Mouse (Mus musculus) megakaryocyte, embryonic 14.5 days (primary cell): ENCODE data around the gene Cdt1. TPM values are rescaled to one million over a fixed set of nuclear protein-coding genes. Genes with fewer than 3 reads are reported as not detected.
A peak's percentile ranks its signal among the peaks of the same experiment; 100 is the strongest.
"Not testable (repeated sequence)": the region's sequence is repeated elsewhere in the genome, so short reads cannot be mapped to it uniquely, and the experiment has no call there.

Source experiments
- H3K27me3 ChIP-seq: replicated peaks from 2 replicates; pipeline ENCODE3; 2012; ENCODE audit warnings: inconsistent platforms
- H3K36me3 ChIP-seq: replicated peaks from 2 replicates; pipeline ENCODE3; 2012; ENCODE audit warnings: low read length, inconsistent platforms, mixed read lengths
- H3K4me1 ChIP-seq: 2 replicates; pipeline ENCODE4 v1.6.1; 2012; ENCODE audit warnings: inconsistent platforms
- H3K4me3 ChIP-seq: replicated peaks from 2 replicates; pipeline ENCODE3; 2012; ENCODE audit warnings: moderate library complexity, mild to moderate bottlenecking, inconsistent platforms
- H3K9me3 ChIP-seq: 2 replicates; pipeline ENCODE4 v1.6.1; 2012; ENCODE audit warnings: inconsistent platforms
- FLI1 ChIP-seq: IDR thresholded peaks from 2 replicates; pipeline ENCODE4 v1.6.1; 2012; ENCODE audit warnings: low read length, inconsistent platforms, mixed read lengths
- GATA1 ChIP-seq: IDR thresholded peaks from 3 replicates; pipeline ENCODE4 v1.6.1; 2012; ENCODE audit warnings: mixed read lengths, low read length, inconsistent platforms, borderline replicate concordance
- polyA plus RNA-seq: library from polyadenylated mRNA; stranded (reverse); fragments of >175 nt; gene quantifications from 2 replicates; pipeline ENCODE4 v1.2.3, GENCODE M21; 2012; ENCODE audit warnings: low replicate concordance; ENCODE audit not compliant: insufficient read depth

Cdt1 gene
- polyA plus RNA-seq, 1 experiment, result 68.9 TPM

DNA sequence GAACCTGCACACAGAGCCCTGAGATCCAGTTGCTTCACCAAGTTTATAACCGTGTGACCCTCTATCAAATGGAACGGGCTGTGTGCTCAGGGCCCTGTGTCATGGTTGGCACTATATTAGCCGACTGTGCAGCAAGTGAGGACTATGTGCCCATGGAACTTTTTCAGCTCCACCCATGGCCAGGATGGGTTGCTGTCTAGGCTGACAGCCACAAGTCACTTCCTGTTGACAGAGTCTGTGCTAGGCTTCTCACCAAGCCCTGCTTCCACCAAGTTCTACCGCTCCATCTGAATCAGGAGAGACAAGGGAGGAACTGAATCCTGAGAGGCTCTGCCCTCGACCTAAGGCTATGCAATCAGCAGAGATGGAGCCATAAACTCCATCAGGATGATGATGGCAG, 6.6 kb upstream of the Cdt1 start:
- Histone ChIP-seq H3K36me3 (no peaks in the 10 kb centered on the region), H3K4me3 (peak overlapping the region; percentile 64)
- no peak for TF ChIP-seq FLI1
- no peak for TF ChIP-seq GATA1

DNA sequence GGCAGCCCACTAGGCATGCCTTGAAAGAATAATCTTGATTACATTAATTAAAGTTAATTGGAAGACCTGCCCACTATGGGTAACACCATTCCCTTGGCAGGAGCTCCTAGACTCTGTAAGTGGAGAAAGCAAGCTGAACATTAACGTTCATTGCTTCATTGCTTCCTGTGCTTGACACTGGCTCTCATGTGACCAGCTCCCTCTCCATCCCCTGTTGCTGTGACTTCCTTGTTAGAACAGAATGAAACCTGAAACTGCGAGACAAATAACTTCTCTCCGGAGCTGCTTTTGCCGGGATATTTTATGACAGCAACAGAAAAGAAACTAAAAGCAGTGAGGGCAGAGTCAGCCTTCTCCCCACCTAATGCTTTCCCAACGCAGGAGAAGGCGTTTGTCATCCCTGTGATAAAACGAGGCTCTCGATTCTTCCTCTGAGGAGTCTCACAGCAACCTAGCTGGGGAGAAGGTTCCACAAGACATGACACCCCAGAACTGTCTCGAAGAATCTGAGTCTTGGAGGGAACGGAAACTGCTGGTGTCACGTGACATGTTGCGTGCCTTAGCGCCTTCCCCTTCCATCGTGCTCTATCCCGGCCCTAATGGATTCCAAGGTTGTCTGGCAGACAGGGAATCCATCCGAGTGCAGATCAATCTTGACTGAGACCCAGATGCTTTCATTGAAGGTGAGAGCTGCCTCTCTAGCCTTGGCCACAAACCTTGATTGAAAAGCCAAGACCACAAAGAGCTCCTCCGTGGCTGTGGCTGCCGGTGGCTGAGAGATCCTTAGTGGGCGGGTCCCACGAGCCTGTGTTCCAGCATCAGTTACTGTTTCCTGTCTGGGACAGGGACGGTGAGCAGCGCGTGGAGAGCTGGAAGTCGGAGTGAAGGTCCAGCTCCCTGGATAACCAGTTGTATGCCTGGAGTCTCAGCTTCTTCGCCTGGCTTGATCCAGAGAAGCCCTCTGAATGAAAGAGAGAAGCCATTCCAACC, 3.2 kb upstream of the Cdt1 start:
- peaks cover 60% of the 10 kb centered on the region for H3K4me1 ChIP-seq
- peak overlapping the region; percentile 11 for H3K4me3 ChIP-seq
- H3K9me3 ChIP-seq, result no peaks in the 10 kb centered on the region
- TF ChIP-seq FLI1, result no peak
- TF ChIP-seq GATA1, result no peak
- peaks cover 6% of the 10 kb centered on the region for H3K36me3 ChIP-seq
- no peaks in the 10 kb centered on the region for H3K27me3 ChIP-seq

More for the DNA sequence above, 6.6 kb upstream of the Cdt1 start:
- H3K4me1 ChIP-seq, result peaks cover 67% of the 10 kb centered on the region
- H3K9me3 ChIP-seq, result no peaks in the 10 kb centered on the region
- no peaks in the 10 kb centered on the region for H3K27me3 ChIP-seq

DNA sequence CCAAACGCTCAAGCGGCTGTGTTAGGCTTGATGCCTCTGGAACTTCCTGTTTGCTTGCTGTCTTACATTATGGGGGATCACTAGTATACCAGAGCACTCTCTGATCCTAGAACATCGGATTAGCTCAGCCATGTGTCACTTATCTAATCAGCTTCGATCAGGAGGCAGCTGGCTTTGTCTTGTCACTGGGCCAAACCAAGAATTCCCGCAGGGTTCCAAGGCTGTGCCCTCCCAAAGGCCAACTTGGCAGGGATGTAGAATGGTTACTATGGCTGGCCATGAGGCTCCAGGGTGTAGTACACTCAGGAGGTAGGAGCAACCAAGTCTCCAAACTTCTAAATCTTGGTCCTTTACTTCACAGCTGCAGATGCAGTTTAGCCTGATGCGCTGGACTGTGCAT, 1.0 kb upstream of the Cdt1 start:
- peak overlapping the region; percentile 97 for H3K4me3 ChIP-seq
- H3K27me3 ChIP-seq, result no peaks in the 10 kb centered on the region
- no peaks in the 10 kb centered on the region for H3K9me3 ChIP-seq
- peaks cover 54% of the 10 kb centered on the region for H3K4me1 ChIP-seq
- no peak for TF ChIP-seq GATA1
- TF ChIP-seq FLI1, result no peak
- peaks cover 27% of the 10 kb centered on the region for H3K36me3 ChIP-seq

DNA sequence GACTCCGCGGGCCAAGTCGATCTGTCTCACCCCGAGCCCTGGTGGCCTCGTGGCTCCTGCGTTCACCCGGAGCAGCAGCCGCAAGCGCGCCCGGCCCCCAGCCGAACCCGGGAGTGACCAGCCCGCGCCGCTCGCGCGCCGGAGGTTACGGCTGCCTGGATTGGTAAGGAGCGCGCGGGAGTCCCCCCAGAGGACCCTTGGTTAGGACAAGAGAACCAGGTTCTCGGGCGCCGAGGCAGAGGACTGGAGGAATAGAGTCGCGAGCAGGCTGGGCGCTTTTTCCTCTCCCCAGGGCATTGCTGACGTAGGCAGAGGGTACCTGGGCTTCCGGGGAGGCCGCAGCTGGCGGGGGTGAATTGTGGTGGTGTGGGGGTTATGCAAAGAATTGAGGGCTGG, 292 bp downstream of the Cdt1 start:
- no peaks in the 10 kb centered on the region for H3K9me3 ChIP-seq
- H3K4me1 ChIP-seq, result peaks cover 64% of the 10 kb centered on the region
- peak overlapping the region; percentile 97 for H3K4me3 ChIP-seq
- TF ChIP-seq GATA1 (no peak), FLI1 (no peak; the same call in 1 of the 2 replicates)
- peaks cover 41% of the 10 kb centered on the region for H3K36me3 ChIP-seq
- H3K27me3 ChIP-seq, result no peaks in the 10 kb centered on the region

DNA sequence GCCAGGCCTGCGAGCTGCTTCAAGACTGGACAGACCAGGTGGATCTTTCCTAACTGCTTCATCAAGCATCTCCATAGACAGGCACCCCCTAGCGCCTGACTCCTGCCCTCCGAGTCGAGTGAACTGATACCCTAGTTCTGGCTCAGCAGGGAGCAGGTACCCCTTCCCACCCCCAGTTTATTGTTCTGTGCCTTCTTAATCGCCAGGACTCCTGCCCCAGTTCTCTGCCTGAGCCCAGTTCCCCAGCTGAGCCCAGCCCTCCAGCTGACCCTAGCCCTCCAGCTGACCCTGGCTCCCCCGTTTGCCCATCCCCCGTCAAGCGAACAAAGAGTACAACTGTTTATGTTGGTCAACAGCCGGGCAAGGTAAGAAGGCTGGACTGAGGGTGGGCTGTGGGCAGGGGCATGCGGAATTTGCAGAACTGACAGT, 1.1 kb downstream of the Cdt1 start:
- Histone ChIP-seq H3K4me1 (peaks cover 64% of the 10 kb centered on the region), H3K36me3 (peaks cover 47% of the 10 kb centered on the region), H3K4me3 (peak overlapping the region; percentile 88)

DNA sequence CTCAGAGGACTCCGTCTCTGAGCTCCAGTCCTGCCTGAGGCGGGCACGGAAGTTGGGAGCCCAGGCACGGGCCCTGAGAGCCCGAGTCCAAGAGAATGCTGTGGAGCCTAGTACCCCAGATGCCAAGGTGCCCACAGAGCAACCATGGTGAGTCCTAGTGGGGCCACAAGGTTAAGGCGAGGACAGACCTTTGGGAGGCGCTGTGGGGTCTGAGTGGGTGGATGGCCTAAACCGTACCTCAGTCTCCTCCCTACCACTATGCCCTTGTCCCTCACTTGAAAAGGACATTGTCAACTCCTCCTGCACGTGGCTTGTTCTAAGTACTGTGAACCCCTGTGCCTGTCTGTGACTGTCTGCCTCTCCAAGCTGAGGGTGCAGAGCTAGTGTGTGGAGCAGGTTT, 1.5 kb downstream of the Cdt1 start:
- Histone ChIP-seq H3K4me3 (peak overlapping the region; percentile 88), H3K9me3 (no peaks in the 10 kb centered on the region), H3K4me1 (peaks cover 66% of the 10 kb centered on the region), H3K27me3 (no peaks in the 10 kb centered on the region), H3K36me3 (peaks cover 52% of the 10 kb centered on the region)
- no peak for TF ChIP-seq GATA1
- TF ChIP-seq FLI1, result no peak

More for the DNA sequence above, 1.1 kb downstream of the Cdt1 start:
- no peaks in the 10 kb centered on the region for H3K27me3 ChIP-seq
- H3K9me3 ChIP-seq, result no peaks in the 10 kb centered on the region
- TF ChIP-seq FLI1, result no peak
- no peak for TF ChIP-seq GATA1

DNA sequence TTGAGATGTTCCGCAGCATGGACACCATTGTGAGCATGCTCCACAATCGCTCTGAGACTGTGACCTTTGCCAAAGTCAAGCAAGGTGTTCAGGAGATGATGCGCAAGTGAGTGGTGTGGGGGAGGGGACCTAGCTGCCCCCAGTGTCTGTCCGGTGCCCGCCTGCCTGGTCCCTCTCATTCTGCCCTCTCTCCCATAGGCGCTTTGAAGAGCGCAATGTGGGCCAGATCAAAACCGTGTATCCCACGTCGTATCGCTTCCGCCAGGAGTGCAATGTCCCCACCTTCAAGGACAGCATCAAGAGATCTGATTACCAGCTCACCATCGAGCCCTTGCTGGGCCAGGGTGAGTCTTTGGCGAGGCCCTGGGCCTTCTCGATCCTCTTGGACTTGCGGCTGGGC, 2.2 kb downstream of the Cdt1 start:
- Histone ChIP-seq H3K4me3 (peak overlapping the region; percentile 10), H3K27me3 (no peaks in the 10 kb centered on the region), H3K9me3 (no peaks in the 10 kb centered on the region), H3K36me3 (peaks cover 58% of the 10 kb centered on the region), H3K4me1 (peaks cover 66% of the 10 kb centered on the region)
- TF ChIP-seq GATA1 (no peak), FLI1 (no peak)

DNA sequence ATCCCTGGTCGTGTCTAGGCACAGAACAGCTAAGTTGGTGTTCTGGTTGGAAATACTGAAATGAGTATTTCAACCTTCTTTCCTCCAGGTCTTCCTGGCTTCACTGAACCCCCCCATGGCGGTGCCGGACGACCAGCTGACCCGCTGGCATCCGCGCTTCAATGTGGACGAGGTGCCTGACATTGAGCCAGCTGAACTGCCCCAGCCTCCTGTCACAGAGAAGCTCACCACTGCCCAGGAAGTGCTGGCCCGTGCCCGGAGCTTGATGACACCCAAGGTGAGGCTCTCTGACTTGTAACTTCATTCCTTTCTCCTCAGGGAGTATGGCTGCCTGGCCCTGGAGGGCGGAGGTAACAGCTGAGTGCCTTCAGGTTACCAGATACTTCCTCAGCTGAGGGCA, 3.3 kb downstream of the Cdt1 start:
- no peaks in the 10 kb centered on the region for H3K9me3 ChIP-seq
- peaks cover 66% of the 10 kb centered on the region for H3K4me1 ChIP-seq
- peaks cover 62% of the 10 kb centered on the region for H3K36me3 ChIP-seq
- H3K4me3 ChIP-seq, result no peak overlapping the region
- TF ChIP-seq FLI1 (no peak), GATA1 (no peak)
- H3K27me3 ChIP-seq, result no peaks in the 10 kb centered on the region

DNA sequence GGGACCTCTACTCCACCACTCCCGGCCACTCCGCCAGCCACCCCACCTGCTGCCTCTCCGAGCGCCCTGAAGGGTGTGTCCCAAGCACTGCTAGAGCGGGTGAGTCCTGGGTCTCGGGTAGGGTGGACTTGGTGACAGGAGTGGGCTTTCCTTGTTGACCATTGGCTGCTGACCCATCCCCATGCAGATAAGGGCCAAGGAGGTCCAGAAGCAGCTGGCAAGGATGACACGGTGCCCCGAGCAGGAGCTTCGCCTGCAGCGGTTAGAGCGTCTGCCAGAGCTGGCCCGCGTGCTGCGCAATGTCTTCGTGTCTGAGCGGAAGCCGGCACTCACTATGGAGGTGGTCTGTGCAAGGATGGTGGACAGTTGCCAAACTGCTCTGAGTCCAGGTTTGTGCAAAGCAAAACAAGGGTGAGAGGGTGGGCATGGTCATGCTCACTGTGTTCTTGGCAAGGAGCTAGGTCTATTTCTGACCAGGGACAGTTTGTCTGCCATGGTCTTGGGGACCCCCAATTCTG, 4.0 kb downstream of the Cdt1 start:
- Histone ChIP-seq H3K4me3 (no peak overlapping the region), H3K4me1 (peaks cover 66% of the 10 kb centered on the region), H3K9me3 (no peaks in the 10 kb centered on the region), H3K27me3 (no peaks in the 10 kb centered on the region), H3K36me3 (peaks cover 62% of the 10 kb centered on the region)
- no peak for TF ChIP-seq FLI1
- no peak for TF ChIP-seq GATA1

DNA sequence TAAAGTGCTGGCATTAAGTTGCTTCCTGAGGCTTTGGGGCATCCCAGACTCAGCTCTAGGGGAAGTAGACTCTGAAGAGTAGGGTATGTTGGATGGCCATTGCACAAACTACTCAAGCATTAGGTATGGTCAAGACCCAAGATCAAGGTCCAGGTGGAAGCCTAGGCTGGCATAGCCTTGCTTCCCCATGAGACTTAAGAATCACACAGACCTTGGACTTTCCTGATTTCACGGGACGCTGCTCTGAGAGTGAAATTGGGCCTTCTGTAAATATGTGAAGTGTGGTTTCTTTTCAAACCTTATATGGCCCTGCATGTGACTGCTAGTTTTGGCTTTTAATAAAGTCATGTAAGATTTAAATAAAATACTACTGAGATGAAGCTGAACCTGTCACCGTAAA, 4.9 kb downstream of the Cdt1 start:
- H3K36me3 ChIP-seq, result peaks cover 66% of the 10 kb centered on the region

DNA sequence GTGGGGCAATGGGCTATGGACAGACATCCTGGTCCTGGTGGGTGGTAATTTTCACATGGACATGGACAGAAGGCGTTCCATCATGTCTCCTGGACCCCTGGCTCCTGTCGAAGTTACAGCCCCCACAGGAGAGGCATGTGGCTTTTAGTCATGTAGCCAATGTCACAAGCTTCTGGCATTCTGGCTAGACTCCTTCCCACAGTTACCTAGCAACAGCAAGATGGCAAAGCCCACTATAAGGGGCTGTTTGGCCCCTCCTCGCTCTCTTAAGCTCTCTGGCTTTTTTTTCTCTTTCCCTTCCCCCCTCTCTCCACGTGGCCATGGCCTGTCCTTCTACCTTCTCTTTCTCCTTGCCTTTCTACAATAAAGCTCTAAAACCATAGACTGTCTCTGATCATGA, 5.4 kb downstream of the Cdt1 start:
- peaks cover 66% of the 10 kb centered on the region for H3K4me1 ChIP-seq
- H3K36me3 ChIP-seq, result peaks cover 68% of the 10 kb centered on the region
- H3K9me3 ChIP-seq, H3K27me3 ChIP-seq, H3K4me3 ChIP-seq: not testable (repeated sequence)

More for the DNA sequence above, 4.9 kb downstream of the Cdt1 start:
- H3K9me3 ChIP-seq, result no peaks in the 10 kb centered on the region
- no peak for TF ChIP-seq FLI1
- no peak for TF ChIP-seq GATA1
- H3K4me1 ChIP-seq, result peaks cover 66% of the 10 kb centered on the region
- H3K27me3 ChIP-seq, result no peaks in the 10 kb centered on the region
- H3K4me3 ChIP-seq, result no peak overlapping the region
